Mouse (Mus musculus) liver, adult 2 months (tissue): ENCODE results near the gene Med21.

ENCODE experiments used
- CTCF ChIP-seq: fragments of 200-500 bp; IDR thresholded peaks from 2 replicates; pipeline ENCODE4 v1.5.1; 2011; ENCODE audit warnings: low read depth, low read length, control low read depth
- POLR2A ChIP-seq: fragments of 200-500 bp; IDR thresholded peaks from 2 replicates; pipeline ENCODE4 v1.6.1; 2011; ENCODE audit warnings: low read length, control low read depth; ENCODE audit not compliant: insufficient read depth; ENCODE audit errors: extremely low read depth

DNA sequence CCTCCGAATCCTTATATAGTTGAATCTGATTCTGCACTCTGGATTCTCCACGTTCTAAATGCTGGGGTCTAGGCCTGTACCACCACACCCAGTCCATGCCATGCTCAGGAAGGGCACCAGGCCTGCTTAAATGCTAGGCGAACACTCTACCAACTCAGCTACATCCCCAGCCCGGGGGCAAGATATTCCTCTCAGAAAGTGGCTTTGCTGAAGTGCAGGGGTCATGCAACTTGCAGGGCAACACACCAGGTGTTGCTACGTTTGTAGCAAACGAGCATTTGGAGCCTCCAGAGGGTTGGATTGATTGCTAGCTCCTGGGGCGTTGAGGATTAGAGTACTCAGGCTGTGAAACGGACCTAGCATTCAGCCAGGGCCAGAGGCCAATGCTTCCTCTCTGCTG lies 9.2 kb upstream of the Med21 start:
- TF ChIP-seq CTCF (no peak), POLR2A (no peak)
